Mouse (Mus musculus) kidney, adult 11 months (tissue): ENCODE data around the gene Hapln2.

Experiments
- DNase-seq: peaks from one replicate; pipeline ENCODE4 v3.0.0; 2022

The Hapln2 gene

GRCm38 (mm10) chr3:87980085-87980484 is 47.3 kb downstream of the Hapln2 start:
- no peak for DNase-seq

DNA sequence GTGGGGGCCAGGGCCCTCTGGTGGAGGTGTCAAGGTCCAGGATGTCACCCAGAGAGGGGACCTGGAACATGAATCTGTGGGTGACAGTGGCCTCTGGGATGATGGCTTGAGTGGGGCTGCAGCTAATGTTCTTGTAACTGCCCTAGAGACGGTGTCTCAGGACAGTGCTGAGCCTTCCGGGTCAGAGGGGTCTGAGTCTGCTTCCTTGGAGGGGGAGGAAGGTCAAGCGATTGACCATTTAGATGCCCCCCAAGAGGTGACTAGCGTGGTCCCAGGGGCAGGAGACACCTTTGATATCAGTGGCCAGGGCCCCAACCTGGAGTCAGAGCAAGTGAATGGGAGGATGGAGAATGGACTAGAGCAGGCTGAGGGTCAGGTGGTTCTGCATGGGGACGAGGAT is 47.9 kb downstream of the Hapln2 start:
- DNase-seq = no peak

DNA sequence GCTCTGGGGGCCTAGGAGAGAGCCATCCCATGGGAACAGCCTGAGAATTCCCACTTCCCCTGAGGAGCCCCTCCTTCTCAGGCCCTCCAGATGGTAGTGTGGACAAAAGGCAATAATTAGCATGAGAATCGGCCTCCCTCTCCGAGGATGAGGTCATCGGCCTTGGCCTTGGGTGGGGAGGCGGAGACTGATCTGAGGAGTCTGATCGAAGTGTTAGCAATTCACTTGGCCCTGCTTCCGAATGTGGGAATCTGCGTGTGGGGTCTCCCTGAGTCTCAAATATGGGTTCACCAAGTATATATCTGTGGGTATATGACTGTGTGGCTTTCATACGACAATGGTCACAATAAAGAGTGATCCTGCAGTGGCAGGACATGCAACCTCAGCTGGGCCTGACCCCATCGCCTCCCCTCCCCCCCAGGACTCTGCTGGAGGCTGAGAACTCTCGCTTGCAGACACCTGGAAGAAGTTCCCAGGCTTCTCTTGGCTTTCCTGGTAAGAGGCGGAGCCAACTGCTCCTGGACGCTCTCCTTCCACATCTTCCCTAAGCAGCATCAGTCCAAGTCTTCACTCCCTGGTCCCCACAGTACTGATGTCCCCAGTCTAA is 52.9 kb downstream of the Hapln2 start:
- no peak for DNase-seq

DNA sequence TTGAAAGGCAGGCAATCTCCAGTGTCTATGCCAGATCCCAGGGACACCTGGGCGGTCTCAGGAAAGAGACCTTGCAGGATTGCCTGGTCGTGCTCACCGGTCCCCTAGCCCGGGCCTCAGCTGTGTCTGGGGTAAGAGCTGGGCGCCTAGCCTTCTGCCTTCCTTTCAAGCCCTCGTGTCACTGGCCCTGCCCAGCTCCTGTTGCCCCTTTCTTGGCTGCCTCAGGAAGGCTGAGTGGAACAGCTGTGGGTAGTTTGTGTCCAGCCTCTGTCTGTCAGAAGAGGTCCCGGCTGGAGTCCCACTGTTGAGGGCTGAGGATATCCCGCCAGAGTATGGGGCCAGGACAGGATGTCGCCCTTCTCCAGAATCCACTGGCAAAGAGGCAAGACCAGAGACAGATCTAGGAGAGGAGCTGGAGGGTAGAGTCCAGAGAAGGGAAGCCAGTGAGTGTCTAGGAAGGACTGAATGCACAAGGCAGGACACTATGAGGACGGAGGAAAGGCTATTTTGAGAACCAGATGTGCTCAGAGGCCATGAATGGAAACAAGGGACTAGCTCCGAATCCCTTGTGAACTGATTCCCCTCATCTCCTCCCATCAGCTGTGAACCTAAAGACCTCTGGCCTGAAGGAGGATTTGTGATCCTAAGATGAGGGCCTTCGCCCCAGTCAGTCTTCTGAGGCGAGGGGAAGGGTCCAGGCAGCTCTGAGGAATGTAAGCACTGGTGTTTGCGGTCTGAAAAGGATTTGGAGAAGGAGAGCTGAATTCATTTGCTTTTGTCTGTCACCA is 53.6 kb downstream of the Hapln2 start:
- DNase-seq = no peak

- DNase-seq = no peak
These were observed 54.6 kb downstream of the Hapln2 start for GRCm38 (mm10) chr3:87972776-87973175.

GRCm38 (mm10) chr3:87972203-87972664 is 55.1 kb downstream of the Hapln2 start:
- DNase-seq = no peak
